Mouse (Mus musculus): ENCODE measurements at regions not wholly inside any gene's neighbourhood (a gene's known extent, or its start where the extent isn't known, plus 50 kb on each side); places are given as distances from the start of the nearest gene placed in this dataset.

GRCm38 (mm10) chr4:131431188-131431587 lies 406.9 kb downstream of the Ptpru start:
- TF ChIP-seq GATA1 (IDR thresholded peaks at IDR 0.05; ENCODE audit: low read length) (no peak), TAL1 (IDR thresholded peaks at IDR 0.05; ENCODE audit: low read length) (no peak)

Measured in erythroblast, embryonic 14.5 days (primary cell).